Mouse (Mus musculus) intestine, embryonic 14.5 days (tissue): Measurements from ENCODE around the gene Olfr435. TPM values are rescaled to one million over a fixed set of nuclear protein-coding genes. Genes with fewer than 3 reads are reported as not detected.

Experiments used
- ATAC-seq: fragments of 200-750 bp; cut with Nextera tagmentation; replicated peaks from 2 replicates; pipeline ENCODE4 v1.8.0; 2017; ENCODE audit warnings: low read depth, moderate number of reproducible peaks, moderate TSS enrichment, moderate library complexity; ENCODE audit not compliant: low FRiP score, low TSS enrichment
- DNase-seq: peaks from one replicate; pipeline ENCODE4 v3.0.0-alpha.2; 2018; ENCODE audit warnings: low spot score
- H3K27ac ChIP-seq: fragments of 300-500 bp; sonication (generic); 2 replicates; pipeline ENCODE4 v1.5.1; 2014; ENCODE audit warnings: low read depth, mild to moderate bottlenecking, control low read depth
- H3K27me3 ChIP-seq: fragments of 300-500 bp; sonication (generic); replicated peaks from 2 replicates; pipeline ENCODE4 v1.6.1; 2014; ENCODE audit warnings: low read length, control low read depth; ENCODE audit not compliant: control insufficient read depth, insufficient read depth
- H3K36me3 ChIP-seq: fragments of 300-500 bp; sonication (generic); 2 replicates; pipeline ENCODE4 v1.6.1; 2014; ENCODE audit warnings: low read length, control low read depth; ENCODE audit not compliant: control insufficient read depth, insufficient read depth
- H3K4me1 ChIP-seq: fragments of 300-500 bp; sonication (generic); replicated peaks from 2 replicates; pipeline ENCODE4 v1.6.1; 2014; ENCODE audit warnings: low read length, control low read depth, mixed read lengths; ENCODE audit not compliant: control insufficient read depth, insufficient read depth
- H3K4me2 ChIP-seq: fragments of 300-500 bp; sonication (generic); 2 replicates; pipeline ENCODE4 v1.6.1; 2014; ENCODE audit warnings: low read length
- H3K4me3 ChIP-seq: fragments of 300-500 bp; sonication (generic); 2 replicates; pipeline ENCODE4 v1.5.1; 2014; ENCODE audit warnings: low read depth, low read length, control low read depth, mixed read lengths
- H3K9ac ChIP-seq: fragments of 300-500 bp; sonication (generic); 2 replicates; pipeline ENCODE4 v1.6.1; 2014; ENCODE audit warnings: mild to moderate bottlenecking, low read length
- H3K9me3 ChIP-seq: fragments of 300-500 bp; sonication (generic); 2 replicates; pipeline ENCODE4 v1.6.1; 2016; ENCODE audit warnings: low read length, control low read depth; ENCODE audit not compliant: control insufficient read depth
- WGBS: fragments of 180-500 bp; shearing (Covaris S2); extraction: QIAGEN DNeasy Blood & Tissue Kit; methylation state at CpG from one replicate; pipeline ENCODE4 v1.1.7; 2014; 5-methylcytosine and 5-hydroxymethylcytosine counted together
- polyA plus RNA-seq: library from polyadenylated mRNA; unstranded; fragments of >200 nt; fragmentation: Nextera tagmentation; extraction: Ambion mirVana; gene quantifications from 2 replicates; pipeline ENCODE4 v1.2.1, GENCODE M21; 2014

Olfr435 gene
- polyA plus RNA-seq, result not detected in 2 replicates

GRCm38 (mm10) chr6:43196781-43197180, at the start of gene Olfr435:
Gene Olfr435, plus strand, starts transcription at chr6:43197146.
- Histone ChIP-seq H3K4me1 (no peaks in the 10 kb centered on the region), H3K9me3 (no peaks in the 10 kb centered on the region), H3K4me2 (no peak within 1 kb of the TSS), H3K27me3 (no peaks in the 10 kb centered on the region), H3K27ac (no peak within 1 kb of the TSS), H3K4me3 (no peak within 1 kb of the TSS), H3K36me3 (no peaks in the 10 kb centered on the region), H3K9ac (no peak within 1 kb of the TSS)
- ATAC-seq, result no peak
- no peak for DNase-seq

DNA sequence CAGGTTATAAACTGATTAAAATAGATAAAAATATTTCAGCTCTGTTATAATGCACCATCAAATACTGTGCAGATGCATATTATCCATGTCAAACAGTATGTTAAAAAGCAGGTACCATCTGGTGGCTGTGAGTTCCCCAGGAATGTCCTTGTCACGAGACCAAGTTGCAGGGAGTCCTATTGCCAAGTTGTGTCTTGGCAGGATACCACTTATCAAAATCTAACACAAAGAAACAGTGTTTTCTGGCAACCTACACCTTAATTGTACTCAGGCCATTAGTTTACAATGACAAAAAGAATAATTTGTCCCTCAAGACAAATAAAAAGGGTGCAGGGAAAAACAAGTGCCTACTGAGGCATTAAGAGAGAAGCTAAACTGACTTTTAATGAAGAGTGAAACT, 37.4 kb upstream of the Olfr435 start:
- WGBS, result 74% methylated on average over 1 of the region's 1 CpGs
- Histone ChIP-seq H3K36me3 (no peaks in the 10 kb centered on the region), H3K4me1 (no peaks in the 10 kb centered on the region), H3K27me3 (no peaks in the 10 kb centered on the region), H3K9me3 (no peaks in the 10 kb centered on the region), H3K9ac (no peak overlapping the region), H3K27ac (no peak overlapping the region), H3K4me2 (no peak overlapping the region), H3K4me3 (no peak overlapping the region)
- ATAC-seq, result no peak
- no peak for DNase-seq

- H3K36me3 ChIP-seq, result no peaks in the 10 kb centered on the region
- no peaks in the 10 kb centered on the region for H3K9me3 ChIP-seq
- 71% methylated on average over 3 of the region's 3 CpGs for WGBS
- H3K4me3 ChIP-seq, result no peak within 1 kb of the TSS
- H3K9ac ChIP-seq, result no peak within 1 kb of the TSS
- no peak for DNase-seq
- H3K4me2 ChIP-seq, result no peak within 1 kb of the TSS
- no peak for ATAC-seq
- no peaks in the 10 kb centered on the region for H3K27me3 ChIP-seq
- H3K4me1 ChIP-seq, result no peaks in the 10 kb centered on the region
- no peak within 1 kb of the TSS for H3K27ac ChIP-seq
Measured at GRCm38 (mm10) chr6:43162982-43163381, 34.0 kb upstream of the Olfr435 start, which contains the start of gene Olfr437. Gene Olfr437, plus strand, starts transcription at chr6:43163282.

GRCm38 (mm10) chr6:43167246-43167645, 29.7 kb upstream of the Olfr435 start:
- no peak for ATAC-seq
- H3K9ac ChIP-seq, result no peak overlapping the region
- no peaks in the 10 kb centered on the region for H3K4me1 ChIP-seq
- no peak for DNase-seq
- no peak overlapping the region for H3K27ac ChIP-seq
- H3K4me3 ChIP-seq, result no peak overlapping the region
- no peaks in the 10 kb centered on the region for H3K9me3 ChIP-seq
- WGBS, result 91% methylated on average over 4 of the region's 4 CpGs
- no peaks in the 10 kb centered on the region for H3K27me3 ChIP-seq
- H3K4me2 ChIP-seq, result no peak overlapping the region
- H3K36me3 ChIP-seq, result no peaks in the 10 kb centered on the region

GRCm38 (mm10) chr6:43171840-43172239, 25.1 kb upstream of the Olfr435 start, which contains the start of gene Olfr13:
Gene Olfr13, plus strand, starts transcription at chr6:43172140.
- Histone ChIP-seq H3K4me2 (no peak within 1 kb of the TSS), H3K4me3 (no peak within 1 kb of the TSS), H3K27ac (no peak within 1 kb of the TSS), H3K27me3 (no peaks in the 10 kb centered on the region), H3K9ac (no peak within 1 kb of the TSS), H3K9me3 (no peaks in the 10 kb centered on the region), H3K4me1 (no peaks in the 10 kb centered on the region), H3K36me3 (no peaks in the 10 kb centered on the region)
- ATAC-seq, result no peak
- WGBS, result 65% methylated on average over 4 of the region's 4 CpGs
- no peak for DNase-seq

DNA sequence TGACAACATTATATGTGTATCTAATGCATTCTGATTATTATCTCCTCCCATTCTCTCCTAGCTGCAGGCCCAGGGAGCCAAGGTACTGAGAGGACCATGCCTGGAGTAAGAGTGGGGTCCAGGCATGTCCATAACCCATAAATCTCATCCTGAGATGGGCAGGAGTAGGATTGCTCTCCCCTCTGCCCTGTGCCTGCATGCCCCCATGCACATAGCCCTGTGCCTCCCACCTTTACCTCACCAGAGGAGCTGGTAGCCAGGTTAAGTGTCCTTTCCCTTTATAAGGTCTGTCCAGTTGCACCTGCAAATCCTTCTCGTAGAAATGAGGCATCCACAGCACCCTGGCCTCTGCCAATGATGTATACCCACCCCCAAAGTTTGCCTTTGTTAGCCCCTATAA, 18.8 kb upstream of the Olfr435 start:
- Histone ChIP-seq H3K9me3 (no peaks in the 10 kb centered on the region), H3K27me3 (no peaks in the 10 kb centered on the region), H3K36me3 (no peaks in the 10 kb centered on the region), H3K4me1 (no peaks in the 10 kb centered on the region), H3K4me2 (no peak overlapping the region), H3K4me3 (no peak overlapping the region), H3K27ac (no peak overlapping the region), H3K9ac (no peak overlapping the region)
- 76% methylated on average over 1 of the region's 1 CpGs for WGBS
- ATAC-seq (no peak), DNase-seq (no peak)

GRCm38 (mm10) chr6:43178584-43179501, 18.1 kb upstream of the Olfr435 start:
- no peaks in the 10 kb centered on the region for H3K27me3 ChIP-seq
- no peak overlapping the region for H3K27ac ChIP-seq
- H3K9me3 ChIP-seq, result no peaks in the 10 kb centered on the region
- no peaks in the 10 kb centered on the region for H3K4me1 ChIP-seq
- no peak overlapping the region for H3K4me3 ChIP-seq
- no peak for DNase-seq
- ATAC-seq, result no peak
- WGBS, result 57% methylated on average over 6 of the region's 6 CpGs
- no peak overlapping the region for H3K9ac ChIP-seq
- no peaks in the 10 kb centered on the region for H3K36me3 ChIP-seq
- H3K4me2 ChIP-seq, result no peak overlapping the region

- H3K9ac ChIP-seq, result no peak overlapping the region
- H3K4me2 ChIP-seq, result no peak overlapping the region
- H3K36me3 ChIP-seq, result no peaks in the 10 kb centered on the region
- DNase-seq (no peak), ATAC-seq (no peak)
- no peak overlapping the region for H3K4me3 ChIP-seq
- WGBS, result 52% methylated on average over 3 of the region's 3 CpGs
- H3K9me3 ChIP-seq, result no peaks in the 10 kb centered on the region
- H3K4me1 ChIP-seq, result no peaks in the 10 kb centered on the region
- no peaks in the 10 kb centered on the region for H3K27me3 ChIP-seq
- no peak overlapping the region for H3K27ac ChIP-seq
Measured at GRCm38 (mm10) chr6:43190986-43191385, 6.0 kb upstream of the Olfr435 start.

DNA sequence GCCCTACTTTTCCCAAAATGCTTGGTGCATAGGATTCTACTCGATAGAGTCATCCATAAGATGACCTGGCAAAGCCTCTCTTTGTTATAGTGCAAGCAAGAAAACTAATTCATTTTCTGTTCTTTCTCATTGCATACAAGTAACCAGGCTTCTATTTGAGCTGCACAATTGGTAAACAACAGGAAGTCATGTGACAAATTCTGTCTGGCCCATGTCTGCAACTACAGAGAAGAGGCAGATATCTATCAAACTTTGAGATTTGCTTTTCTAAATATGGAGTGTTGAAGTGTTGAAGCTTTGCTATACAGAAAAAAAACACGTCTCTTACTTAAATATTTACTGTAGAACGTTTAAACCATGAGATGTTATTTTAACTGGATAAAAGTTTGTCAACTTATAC, 1.1 kb downstream of the Olfr435 start:
- Histone ChIP-seq H3K27ac (no peak overlapping the region), H3K4me1 (no peaks in the 10 kb centered on the region), H3K9me3 (no peaks in the 10 kb centered on the region), H3K4me2 (no peak overlapping the region), H3K4me3 (no peak overlapping the region), H3K9ac (no peak overlapping the region), H3K27me3 (no peaks in the 10 kb centered on the region), H3K36me3 (no peaks in the 10 kb centered on the region)
- no peak for DNase-seq
- ATAC-seq, result no peak
- WGBS, result 38% methylated on average over 3 of the region's 3 CpGs
